ENCODE assay signal across 17 mouse cellular contexts in genomic region chr8:105467396-105467985, GRCm38 (mm10). TPM values are rescaled to one million over a fixed set of nuclear protein-coding genes. Genes with fewer than 3 reads are reported as not detected.
A peak's percentile ranks its signal among the peaks of the same experiment; 100 is the strongest.
DNase-seq lines count a peak whose midpoint lies in the region; ATAC-seq and TF ChIP-seq lines count a peak whose summit lies in the region.
"Had no signal": no experiment of that assay in that cellular context is flagged by ENCODE, and none has a peak within 500 bp of the region (broad histone marks: within the 10 kb centered on the region; RNA-seq: fewer than 3 reads in every experiment).

No protein-coding gene starts in this region.

- no peaks in the 10 kb centered on the region for H3K36me3 ChIP-seq in midbrain, embryonic 15.5 days (replicated peaks)
- H3K36me3 ChIP-seq: intestine, embryonic 15.5 days; limb, embryonic 10.5 days had no signal

- H3K9me3 ChIP-seq in midbrain, embryonic 15.5 days, result no peaks in the 10 kb centered on the region
- H3K9me3 ChIP-seq: embryonic facial prominence, embryonic 13.5 days; intestine, embryonic 15.5 days; limb, embryonic 10.5 days; neural tube, embryonic 12.5 days had no signal

- no peak for TF ChIP-seq CTCF in cerebellum, adult 2 months (IDR thresholded peaks at IDR 0.05; ENCODE audit: borderline replicate concordance, insufficient read depth, low read depth, low read length)
- no peak for TF ChIP-seq CTCF in lung, adult 2 months (IDR thresholded peaks at IDR 0.05; ENCODE audit: insufficient read depth, low read length)

- H3K4me1 ChIP-seq in cerebellum, adult 2 months (ENCODE audit: control insufficient read depth, insufficient read depth, low read length), result peaks cover 56% of the 10 kb centered on the region
- peaks cover 19% of the 10 kb centered on the region for H3K4me1 ChIP-seq in lung, adult 2 months (ENCODE audit: control insufficient read depth, insufficient read depth, low read length)
- peaks cover 46% of the 10 kb centered on the region for H3K4me1 ChIP-seq in midbrain, embryonic 15.5 days

- DNase-seq in cerebellum, adult 2 months, result peak in 1 of 2 experiments; percentile 46
- no peak for DNase-seq in lung, adult 2 months
- DNase-seq in lung, postnatal 25 days (ENCODE audit: low spot score), result no peak
- peak; percentile 76 for DNase-seq in cerebellum, adult 9-11 months
- DNase-seq in testis, postnatal 14 days (ENCODE audit: low spot score), result no peak
- DNase-seq in kidney, postnatal 10 days, result no peak
- DNase-seq: spleen, adult 18-20 months; thymus, postnatal 36 days had no signal

- ATAC-seq in cerebellum, adult (ENCODE audit: insufficient number of reproducible peaks, low FRiP score, low TSS enrichment), result no peak
- ATAC-seq in midbrain, embryonic 15.5 days (replicated peaks), result no peak
- ATAC-seq: intestine, embryonic 15.5 days had no signal

- WGBS in cerebellum, adult 2 months, result 28% methylated on average over 10 of the region's 10 CpGs
- WGBS in lung, adult 2 months, result 94% methylated on average over 10 of the region's 10 CpGs
- WGBS in midbrain, embryonic 15.5 days, result 92% methylated on average over 10 of the region's 10 CpGs

- no peak overlapping the region for H3K9ac ChIP-seq in midbrain, embryonic 15.5 days
- H3K9ac ChIP-seq: embryonic facial prominence, embryonic 13.5 days; intestine, embryonic 15.5 days; liver, embryonic 14.5 days; neural tube, embryonic 12.5 days had no signal

- no peak overlapping the region for H3K4me3 ChIP-seq in cerebellum, adult 2 months (replicated peaks; ENCODE audit: insufficient read depth, low read depth, low read length)
- H3K4me3 ChIP-seq in lung, adult 2 months (replicated peaks; ENCODE audit: extremely low read depth, low read depth, low read length), result no peak overlapping the region
- no peak overlapping the region for H3K4me3 ChIP-seq in midbrain, embryonic 15.5 days
- H3K4me3 ChIP-seq: embryonic facial prominence, embryonic 13.5 days; intestine, embryonic 15.5 days; limb, embryonic 10.5 days; neural tube, embryonic 12.5 days had no signal

- no peaks in the 10 kb centered on the region for H3K27me3 ChIP-seq in cerebellum, adult 2 months (ENCODE audit: control insufficient read depth, insufficient read depth, low read length)
- H3K27me3 ChIP-seq in midbrain, embryonic 15.5 days (replicated peaks), result 0 out of 2 replicates have a peak, but pooled peaks cover under 1% of the 10 kb centered on the region
- H3K27me3 ChIP-seq: intestine, embryonic 15.5 days; neural tube, embryonic 12.5 days had no signal

- H3K4me2 ChIP-seq in midbrain, embryonic 15.5 days, result no peak overlapping the region
- H3K4me2 ChIP-seq: embryonic facial prominence, embryonic 13.5 days; intestine, embryonic 15.5 days had no signal

- TF ChIP-seq POLR2A in cerebellum, adult 2 months (IDR thresholded peaks at IDR 0.05; ENCODE audit: borderline replicate concordance, insufficient read depth, low read length), result no peak
- 0 out of 2 replicates have a peak, but pooled peaks have one; percentile 3 for TF ChIP-seq POLR2A in lung, adult 2 months (IDR thresholded peaks at IDR 0.05; ENCODE audit: borderline replicate concordance, extremely low read depth, low read depth, low read length)

- H3K27ac ChIP-seq in cerebellum, adult 2 months (ENCODE audit: insufficient read depth, low read length), result peak overlapping the region; percentile 96
- H3K27ac ChIP-seq in midbrain, embryonic 15.5 days, result peak overlapping the region; percentile 64
- H3K27ac ChIP-seq: embryonic facial prominence, embryonic 13.5 days; intestine, embryonic 15.5 days; kidney, postnatal 0 days; liver, embryonic 14.5 days; neural tube, embryonic 12.5 days had no signal

RNA-seq across cellular contexts. Expression of gene Tppp3, which starts 3.8 kb away (rescaled TPM):
- polyA plus RNA-seq in cerebellum, adult 2 months (2012; rRNA removed), result 286 and 297 TPM in 2 replicates
- 785 and 816 TPM in 2 replicates for polyA plus RNA-seq in lung, adult 2 months (2012; rRNA removed)
- 125 and 127 TPM in 2 replicates for polyA plus RNA-seq in midbrain, embryonic 15.5 days (2015; fragmentation: Nextera tagmentation; extraction: Ambion mirVana)

RNA-seq across cellular contexts. Expression of gene Zdhhc1, which starts 29.2 kb away (rescaled TPM):
- polyA plus RNA-seq in cerebellum, adult 2 months (2012; rRNA removed), result 64.7 and 67.9 TPM in 2 replicates
- 130 and 133 TPM in 2 replicates for polyA plus RNA-seq in lung, adult 2 months (2012; rRNA removed)
- polyA plus RNA-seq in midbrain, embryonic 15.5 days (2015; fragmentation: Nextera tagmentation; extraction: Ambion mirVana), result 36.5 and 39.9 TPM in 2 replicates

RNA-seq across cellular contexts. Expression of gene Hsd11b2, which starts 51.1 kb away (rescaled TPM):
- polyA plus RNA-seq in cerebellum, adult 2 months (2012; rRNA removed), result 0.08 TPM in 1 of 2 replicates, not detected in the other
- polyA plus RNA-seq in lung, adult 2 months (2012; rRNA removed), result 2.1 and 4.8 TPM in 2 replicates
- 4.7 and 4.9 TPM in 2 replicates for polyA plus RNA-seq in midbrain, embryonic 15.5 days (2015; fragmentation: Nextera tagmentation; extraction: Ambion mirVana)

RNA-seq across cellular contexts. Expression of gene Lrrc36, which starts 54.1 kb away (rescaled TPM):
- polyA plus RNA-seq in cerebellum, adult 2 months (2012; rRNA removed), result 0.65 and 1.2 TPM in 2 replicates
- polyA plus RNA-seq in lung, adult 2 months (2012; rRNA removed), result 5.5 and 7.5 TPM in 2 replicates
- polyA plus RNA-seq in midbrain, embryonic 15.5 days (2015; fragmentation: Nextera tagmentation; extraction: Ambion mirVana), result 0.97 and 1.3 TPM in 2 replicates
- polyA plus RNA-seq: embryonic facial prominence, embryonic 13.5 days; limb, embryonic 10.5 days had no signal

RNA-seq across cellular contexts. Expression of gene Kctd19, which starts 54.2 kb away (rescaled TPM):
- polyA plus RNA-seq in cerebellum, adult 2 months (2012; rRNA removed), result 0.05 TPM in 1 of 2 replicates, not detected in the other
- 0.27 and 0.32 TPM in 2 replicates for polyA plus RNA-seq in lung, adult 2 months (2012; rRNA removed)
- polyA plus RNA-seq in midbrain, embryonic 15.5 days (2015; fragmentation: Nextera tagmentation; extraction: Ambion mirVana), result not detected in 2 replicates
- polyA plus RNA-seq: embryonic facial prominence, embryonic 13.5 days; intestine, embryonic 15.5 days; kidney, postnatal 0 days; limb, embryonic 10.5 days; liver, embryonic 14.5 days; neural tube, embryonic 12.5 days; stomach, embryonic 16.5 days had no signal
